Mouse (Mus musculus) CD4-positive, CD25-positive, alpha-beta regulatory T cell, adult 2 months (primary cell): ENCODE measurements around the gene Rgr.

Experiments
- DNase-seq: peaks from one replicate; pipeline ENCODE4 v3.0.0-alpha.2; 2012; ENCODE audit warnings: low read depth, low spot score

Gene Rgr

GRCm38 (mm10) chr14:37048914-37049410 lies at the start of gene Rgr:
TSS of gene Rgr (minus strand) at chr14:37048964.
- no peak for DNase-seq

DNA sequence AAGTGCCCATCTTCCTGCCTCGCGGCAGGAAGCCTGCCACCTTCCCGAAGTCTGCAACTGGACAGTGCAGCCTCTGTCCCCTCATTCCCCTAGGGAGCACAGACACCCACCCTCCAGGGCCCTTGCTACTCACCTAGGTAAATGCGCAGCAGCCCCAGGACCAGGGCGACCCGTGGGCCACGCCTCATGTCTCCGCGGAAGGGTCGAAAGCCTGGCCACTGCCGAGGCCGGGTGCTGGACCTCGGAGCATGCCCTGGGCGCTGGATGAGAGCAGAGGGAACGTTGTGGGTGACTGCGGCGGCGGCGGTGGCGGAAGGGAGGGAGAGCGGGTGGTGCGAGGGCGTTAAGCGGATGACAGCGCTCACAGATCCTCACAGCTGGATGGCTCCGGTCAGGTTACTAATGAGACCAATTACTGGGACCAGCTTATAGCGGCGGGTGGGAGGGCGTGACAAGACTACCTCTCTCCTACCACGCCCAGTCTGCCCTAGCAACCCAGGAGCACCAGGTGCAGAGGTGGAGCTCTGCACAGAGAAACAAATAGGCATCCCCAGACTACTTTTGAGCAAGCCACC lies 49.3 kb upstream of the Rgr start, which contains the start of gene Cdhr1:
Gene Cdhr1, minus strand, starts transcription at position 392 of the 575 bp plus-strand sequence.
- DNase-seq, result no peak

DNA sequence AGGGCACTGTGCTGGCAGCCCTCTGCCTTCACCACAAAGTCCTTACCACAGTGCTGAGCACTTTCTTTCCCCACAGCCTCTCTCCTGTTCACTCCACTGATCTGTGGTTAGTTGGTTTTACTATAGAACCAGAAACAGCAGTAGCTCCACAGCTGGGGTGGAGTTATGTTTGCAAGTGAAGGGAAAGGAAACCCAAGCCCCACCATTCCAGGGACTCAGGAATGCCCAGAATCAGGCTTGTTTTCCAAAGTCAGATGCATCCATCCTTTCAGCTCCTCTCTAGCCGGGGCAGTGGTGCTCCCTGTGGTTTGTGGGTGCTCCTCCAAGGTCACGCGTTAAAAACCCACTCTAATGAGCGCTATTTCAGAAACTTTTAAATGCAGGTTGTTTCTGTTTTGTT lies 46.8 kb upstream of the Rgr start:
- no peak for DNase-seq

DNA sequence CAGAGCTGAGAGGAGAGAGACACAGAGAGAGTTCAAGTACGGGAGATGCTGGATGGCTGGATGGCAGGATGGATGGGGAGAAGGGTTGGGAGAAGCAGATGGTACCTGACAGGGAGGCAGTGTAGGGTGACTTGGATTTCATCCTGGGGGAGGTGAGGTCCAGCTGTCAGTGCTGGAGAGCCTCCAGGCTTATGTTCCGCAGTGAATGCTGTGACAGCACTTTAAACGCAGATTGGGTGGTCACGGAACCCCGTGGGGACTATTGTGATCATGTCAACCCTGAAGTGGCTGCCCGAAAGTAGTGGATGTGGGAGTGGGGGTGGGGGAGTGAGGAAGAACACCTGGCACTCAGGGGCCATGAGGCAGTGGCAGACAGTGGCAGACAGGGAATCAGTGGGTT lies 45.7 kb upstream of the Rgr start:
- DNase-seq, result no peak

DNA sequence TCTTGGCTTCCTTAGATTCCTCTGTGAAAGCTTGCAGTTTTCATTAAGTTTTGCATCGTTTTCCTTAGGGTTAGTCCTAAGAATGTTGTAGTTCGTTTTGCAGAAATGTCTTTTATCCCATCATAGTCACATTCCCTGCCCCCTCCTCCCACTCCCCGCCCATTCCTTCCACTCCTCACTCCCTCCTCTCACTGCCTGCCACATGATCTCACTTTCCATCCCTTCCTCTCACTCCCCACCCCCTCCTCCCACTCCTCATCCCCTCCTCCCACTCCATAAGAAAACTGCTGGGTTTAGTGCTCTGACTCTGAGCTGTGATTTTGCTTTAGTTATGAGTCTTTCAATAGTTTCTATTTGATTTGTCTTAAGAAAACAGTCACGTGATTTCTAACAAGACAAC lies 35.0 kb upstream of the Rgr start:
- DNase-seq, result no peak

DNA sequence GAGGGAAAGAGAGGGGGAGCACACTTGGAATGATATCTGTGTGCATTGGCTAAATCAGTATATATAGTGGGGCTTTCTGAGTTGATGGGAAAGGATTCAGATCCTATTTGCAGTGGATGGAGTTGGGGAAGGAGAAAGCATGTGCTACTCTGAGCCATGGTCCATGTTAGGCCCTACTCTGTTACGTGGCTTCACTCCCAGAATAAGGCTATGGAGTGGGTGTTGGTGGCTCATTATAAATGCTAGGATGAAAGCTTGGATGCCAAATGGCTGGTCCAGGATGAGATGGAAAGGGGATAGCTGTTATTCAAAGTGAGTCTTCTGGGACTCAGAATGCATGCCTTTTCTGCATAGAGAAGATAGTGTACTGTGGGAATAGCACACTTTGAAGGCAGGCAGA lies 32.0 kb upstream of the Rgr start:
- no peak for DNase-seq

GRCm38 (mm10) chr14:37068516-37068915 lies 19.8 kb upstream of the Rgr start:
- peak; percentile 6 for DNase-seq

GRCm38 (mm10) chr14:37067629-37068028 lies 18.9 kb upstream of the Rgr start, which contains the start of gene Lrit2:
TSS of gene Lrit2 (plus strand) at chr14:37067929.
- DNase-seq, result no peak

GRCm38 (mm10) chr14:37066636-37067035 lies 17.9 kb upstream of the Rgr start:
- DNase-seq, result no peak

DNA sequence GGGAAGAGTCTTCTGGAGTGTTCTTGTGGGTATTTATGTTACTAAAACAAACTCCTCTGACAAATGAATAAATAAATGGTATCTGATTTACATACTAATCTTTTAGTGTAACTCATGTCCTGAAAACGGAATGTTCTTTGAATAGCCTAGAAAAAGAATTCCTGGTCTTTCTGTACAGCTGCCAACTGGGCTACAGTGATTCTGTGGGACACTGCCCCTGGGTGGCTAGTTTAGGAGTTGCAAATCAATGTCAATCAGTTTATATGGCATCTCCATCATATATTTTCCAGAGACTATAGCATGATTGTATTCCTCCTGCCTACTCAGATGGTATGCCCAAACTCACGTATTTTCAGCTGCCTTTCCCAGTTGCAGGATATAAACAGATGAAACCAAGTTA lies 16.1 kb upstream of the Rgr start:
- DNase-seq, result no peak

DNA sequence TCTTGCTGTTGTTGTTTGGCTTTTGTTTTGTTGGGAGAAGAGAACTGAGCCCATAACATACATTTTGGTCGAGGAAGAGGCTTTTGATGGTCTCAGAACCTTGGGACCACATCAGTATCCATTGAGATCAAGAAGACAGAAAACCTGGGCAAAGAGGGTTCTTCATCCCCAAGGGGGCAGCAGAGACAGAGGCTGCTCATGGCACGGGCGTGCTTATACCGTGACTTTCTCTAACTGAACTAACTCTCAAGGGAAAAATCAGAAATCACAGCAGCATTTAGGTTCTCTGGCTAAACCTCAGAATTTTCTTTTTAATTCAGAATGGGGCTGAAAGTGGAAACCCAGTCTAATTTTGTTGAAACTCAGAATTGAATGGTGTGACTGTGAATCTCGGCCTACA lies 14.3 kb downstream of the Rgr start:
- DNase-seq, result no peak

DNA sequence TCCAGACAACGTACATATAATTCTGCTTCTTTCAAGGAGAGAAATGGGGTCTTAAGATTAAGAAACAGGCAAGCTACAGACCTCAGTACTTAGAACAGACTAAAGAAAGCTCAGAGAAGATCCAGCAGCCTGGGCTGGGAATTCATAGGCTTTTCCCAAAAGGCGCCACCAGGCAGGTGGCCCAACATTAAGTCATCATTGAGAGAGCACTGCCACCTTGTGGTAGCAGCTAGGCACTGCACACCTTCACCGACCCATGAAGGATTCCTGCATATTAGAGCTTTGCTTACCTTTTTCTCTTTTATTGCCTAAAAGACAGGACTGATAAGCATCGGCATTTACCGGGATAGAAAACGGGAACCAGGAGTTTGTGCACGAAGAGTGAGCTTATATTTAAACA lies 15.5 kb downstream of the Rgr start:
- DNase-seq, result peak; percentile 78

DNA sequence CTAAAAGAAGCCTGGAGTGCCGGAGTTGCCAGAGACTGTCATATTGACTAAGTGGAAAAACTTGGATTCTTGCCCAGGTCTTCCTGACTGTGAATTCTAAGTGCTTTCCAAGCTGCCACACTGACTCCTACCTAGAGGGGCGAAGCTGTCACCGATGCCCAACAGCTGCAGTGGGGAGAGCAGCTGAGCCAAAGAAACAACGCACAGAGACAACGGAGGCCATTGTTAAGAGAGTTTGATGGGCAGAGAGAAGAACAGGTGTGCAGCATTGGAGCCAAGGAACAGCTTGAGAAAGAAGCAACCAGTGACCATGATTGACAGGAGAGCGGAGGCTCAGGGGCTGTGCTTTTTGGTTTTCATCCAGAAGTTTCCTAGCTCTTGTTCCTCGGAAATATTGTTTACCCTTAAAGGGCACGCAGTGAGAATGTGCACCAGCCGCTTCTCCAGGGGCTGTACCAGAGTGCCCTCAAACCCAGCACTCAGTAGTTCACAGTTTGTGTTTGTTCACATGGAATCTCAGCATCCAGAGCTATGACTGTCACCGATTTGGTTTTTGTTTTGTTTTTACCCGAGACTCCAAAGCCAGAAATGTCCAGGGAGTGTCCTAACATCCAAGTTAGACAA lies 16.2 kb downstream of the Rgr start:
- no peak for DNase-seq

DNA sequence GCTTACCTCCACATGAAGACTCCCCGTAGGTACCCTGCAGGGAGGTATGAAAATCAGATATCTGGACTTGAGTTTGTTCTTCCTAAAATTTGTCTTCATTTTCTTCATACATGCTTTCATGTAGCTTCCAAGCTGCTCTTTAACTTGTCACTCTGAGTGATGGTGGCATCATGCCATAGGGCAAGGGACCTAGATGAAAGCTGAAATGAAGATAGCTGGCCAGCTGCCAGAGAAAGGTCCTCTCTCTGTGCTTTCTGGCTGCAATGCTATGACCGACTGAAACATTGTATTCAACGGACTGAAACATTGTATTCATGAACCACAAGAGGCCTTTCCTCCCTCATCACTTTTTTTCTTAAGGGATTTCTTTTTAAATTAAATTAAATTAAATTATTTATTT lies 20.2 kb downstream of the Rgr start:
- DNase-seq, result no peak

- DNase-seq, result no peak
Observed at GRCm38 (mm10) chr14:37027951-37028350, 20.8 kb downstream of the Rgr start.

GRCm38 (mm10) chr14:37027248-37027933 lies 21.4 kb downstream of the Rgr start:
- DNase-seq, result no peak

GRCm38 (mm10) chr14:37015894-37016293 lies 32.9 kb downstream of the Rgr start:
- DNase-seq, result no peak

- no peak for DNase-seq
Observed at GRCm38 (mm10) chr14:37013644-37014043, 35.1 kb downstream of the Rgr start.

DNA sequence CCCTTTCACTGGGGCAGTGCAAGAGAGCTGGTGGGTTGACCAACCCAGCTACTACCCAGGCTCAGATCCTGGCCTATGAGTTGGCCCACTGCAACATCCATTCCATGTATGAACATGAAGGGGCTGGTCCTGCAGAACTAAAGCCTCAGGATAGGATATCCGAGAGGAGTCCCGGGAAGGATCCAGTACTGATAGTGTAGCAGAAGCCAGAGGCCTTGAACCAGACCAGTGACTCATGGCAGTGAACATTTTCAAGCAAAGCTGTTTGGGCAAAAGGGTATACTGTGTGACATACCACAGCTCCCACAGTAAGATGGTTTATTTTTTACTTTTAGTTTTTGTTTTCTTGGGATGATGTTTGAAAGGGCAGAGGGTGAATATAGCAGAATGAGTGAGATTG lies 39.1 kb downstream of the Rgr start:
- DNase-seq, result no peak

DNA sequence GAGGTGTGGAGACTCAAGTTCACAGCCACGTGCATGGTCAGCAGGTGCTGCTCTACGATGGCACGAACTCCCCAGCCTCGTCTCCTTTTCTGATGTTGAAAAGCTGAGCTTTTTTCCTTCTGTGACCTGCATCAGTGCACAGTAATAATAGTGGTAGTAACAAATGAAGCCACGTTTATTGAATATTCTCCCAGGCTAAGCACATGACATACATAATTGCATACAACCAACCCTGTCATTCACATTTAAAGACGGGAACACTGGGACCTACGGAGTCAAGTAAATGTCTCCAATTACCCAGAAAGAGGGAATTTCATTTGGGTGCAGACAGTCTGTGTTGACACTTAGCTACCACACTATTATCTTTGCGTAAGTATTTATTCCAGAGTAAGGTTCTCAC lies 42.3 kb downstream of the Rgr start:
- no peak for DNase-seq

- no peak for DNase-seq
Observed at GRCm38 (mm10) chr14:37005865-37006264, 42.9 kb downstream of the Rgr start.

DNA sequence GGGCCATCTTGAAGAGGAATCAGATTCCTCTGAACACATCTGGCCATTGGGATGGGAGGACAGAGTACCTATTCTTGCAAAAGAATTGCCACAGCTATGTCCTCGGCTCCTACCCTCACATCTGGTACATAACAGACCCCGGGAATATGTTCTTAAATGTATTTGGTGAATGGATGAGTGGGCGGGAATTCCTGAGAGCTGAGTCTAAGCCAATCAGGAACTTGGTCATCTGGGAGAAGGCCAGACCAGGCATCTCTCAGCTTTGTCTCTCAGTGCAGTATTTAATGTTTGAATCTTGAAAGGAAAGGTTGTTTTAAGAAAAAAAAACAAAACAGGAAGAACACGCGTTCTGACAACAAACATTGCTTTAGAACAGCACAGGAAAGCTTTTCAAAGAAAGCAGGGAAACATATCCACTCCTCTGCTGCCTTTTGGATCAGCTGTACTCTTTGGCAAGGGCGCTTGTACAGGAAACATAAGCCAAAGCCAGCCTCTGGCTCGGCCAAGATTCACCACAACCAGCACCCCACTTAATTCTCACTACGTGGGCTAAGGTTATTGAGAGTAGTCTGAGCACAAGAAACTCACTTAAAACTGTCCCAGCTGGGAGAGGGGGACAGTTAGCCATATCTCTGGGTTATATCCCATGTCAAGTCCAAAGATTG lies 45.2 kb downstream of the Rgr start:
- no peak for DNase-seq
